17 mouse cellular contexts compared by ENCODE assay signal in genomic region chr6:39005267-39005944, GRCm38 (mm10).
A peak's percentile ranks its signal among the peaks of the same experiment; 100 is the strongest.
DNase-seq lines count a peak whose midpoint lies in the region; ATAC-seq lines count a peak whose summit lies in the region.
"Had no signal": no experiment of that assay in that cellular context is flagged by ENCODE, and none has a peak within 500 bp of the region (broad histone marks: within the 10 kb centered on the region; RNA-seq: fewer than 3 reads in every experiment).

No protein-coding gene starts in this region.

- H3K27me3 ChIP-seq in hindbrain, embryonic 12.5 days = no peaks in the 10 kb centered on the region
- no peaks in the 10 kb centered on the region for H3K27me3 ChIP-seq in hindbrain, embryonic 11.5 days (ENCODE audit: control insufficient read depth, insufficient read depth, low read length)
- no peaks in the 10 kb centered on the region for H3K27me3 ChIP-seq in neural tube, embryonic 12.5 days (replicated peaks)
- no peaks in the 10 kb centered on the region for H3K27me3 ChIP-seq in midbrain, embryonic 15.5 days (replicated peaks)
- H3K27me3 ChIP-seq: stomach, embryonic 15.5 days had no signal

- no peak overlapping the region for H3K9ac ChIP-seq in hindbrain, embryonic 12.5 days
- H3K9ac ChIP-seq in hindbrain, embryonic 11.5 days (ENCODE audit: low read depth, low read length) = no peak overlapping the region
- H3K9ac ChIP-seq in neural tube, embryonic 12.5 days = no peak overlapping the region
- H3K9ac ChIP-seq in midbrain, embryonic 15.5 days = no peak overlapping the region
- H3K9ac ChIP-seq: stomach, embryonic 15.5 days had no signal

- peak overlapping the region; percentile 60; the same call in 1 of the 2 replicates for H3K27ac ChIP-seq in hindbrain, embryonic 12.5 days
- H3K27ac ChIP-seq in hindbrain, embryonic 11.5 days (ENCODE audit: low read depth, low read length) = no peak overlapping the region
- no peak overlapping the region for H3K27ac ChIP-seq in neural tube, embryonic 12.5 days
- peak overlapping the region; percentile 78 for H3K27ac ChIP-seq in midbrain, embryonic 15.5 days
- H3K27ac ChIP-seq: gastrocnemius, adult 2 months; stomach, embryonic 15.5 days had no signal

- H3K4me2 ChIP-seq in hindbrain, embryonic 12.5 days (replicated peaks) = no peak overlapping the region
- no peak overlapping the region for H3K4me2 ChIP-seq in hindbrain, embryonic 11.5 days (replicated peaks; ENCODE audit: low read depth, low read length)
- H3K4me2 ChIP-seq in neural tube, embryonic 12.5 days (replicated peaks) = no peak overlapping the region
- H3K4me2 ChIP-seq in midbrain, embryonic 15.5 days = peak overlapping the region; percentile 26
- H3K4me2 ChIP-seq: stomach, embryonic 15.5 days had no signal

- H3K4me3 ChIP-seq in hindbrain, embryonic 12.5 days = no peak overlapping the region
- no peak overlapping the region for H3K4me3 ChIP-seq in hindbrain, embryonic 11.5 days (ENCODE audit: low read depth, low read length)
- no peak overlapping the region for H3K4me3 ChIP-seq in neural tube, embryonic 12.5 days
- H3K4me3 ChIP-seq in midbrain, embryonic 15.5 days = no peak overlapping the region
- H3K4me3 ChIP-seq: gastrocnemius, adult 2 months; stomach, embryonic 15.5 days had no signal

- no peaks in the 10 kb centered on the region for H3K36me3 ChIP-seq in hindbrain, embryonic 12.5 days
- no peaks in the 10 kb centered on the region for H3K36me3 ChIP-seq in hindbrain, embryonic 11.5 days (ENCODE audit: control insufficient read depth, insufficient read depth, low read length)
- H3K36me3 ChIP-seq in neural tube, embryonic 12.5 days = no peaks in the 10 kb centered on the region
- no peaks in the 10 kb centered on the region for H3K36me3 ChIP-seq in midbrain, embryonic 15.5 days (replicated peaks)
- H3K36me3 ChIP-seq: G1E; stomach, embryonic 15.5 days had no signal

- no peak for DNase-seq in hindbrain, embryonic 11.5 days (ENCODE audit: low spot score)
- no peak for DNase-seq in neural tube, embryonic 10.5 days (ENCODE audit: extremely low spot score, low spot score)
- no peak for DNase-seq in adrenal gland, postnatal 25 days
- DNase-seq: adrenal gland, adult 8-10 months; cerebellum, adult 9-10 months; gastrocnemius, adult 2 months; heart, postnatal 10 days; left cerebral cortex, postnatal 4 days; lung, adult 18-20 months; thymus, postnatal 36 days had no signal

- ATAC-seq in hindbrain, embryonic 12.5 days (ENCODE audit: low FRiP score) = no peak
- ATAC-seq in hindbrain, embryonic 11.5 days (ENCODE audit: low FRiP score) = no peak
- ATAC-seq in neural tube, embryonic 12.5 days (ENCODE audit: low FRiP score, low read depth) = 0 out of 2 replicates have a peak, but pooled peaks have one; percentile 44
- ATAC-seq in midbrain, embryonic 15.5 days (replicated peaks) = peak; percentile 53
- ATAC-seq in erythroblast, adult 5-6 weeks (replicated peaks; ENCODE audit: low FRiP score, poor library complexity, severe bottlenecking) = no peak
- ATAC-seq: intestine, postnatal 0 days had no signal

- no peaks in the 10 kb centered on the region for H3K9me3 ChIP-seq in hindbrain, embryonic 12.5 days (replicated peaks)
- H3K9me3 ChIP-seq in hindbrain, embryonic 11.5 days (ENCODE audit: control insufficient read depth, low read length) = no peaks in the 10 kb centered on the region
- H3K9me3 ChIP-seq in neural tube, embryonic 12.5 days = no peaks in the 10 kb centered on the region
- H3K9me3 ChIP-seq in midbrain, embryonic 15.5 days = no peaks in the 10 kb centered on the region
- H3K9me3 ChIP-seq: G1E; stomach, embryonic 15.5 days had no signal

- H3K4me1 ChIP-seq in hindbrain, embryonic 12.5 days = peaks cover 10% of the 10 kb centered on the region
- 0 out of 2 replicates have a peak, but pooled peaks cover 2% of the 10 kb centered on the region for H3K4me1 ChIP-seq in hindbrain, embryonic 11.5 days (replicated peaks; ENCODE audit: control insufficient read depth, insufficient read depth, low read length)
- 0 out of 2 replicates have a peak, but pooled peaks cover 12% of the 10 kb centered on the region for H3K4me1 ChIP-seq in neural tube, embryonic 12.5 days
- H3K4me1 ChIP-seq in midbrain, embryonic 15.5 days = peaks cover 28% of the 10 kb centered on the region

- WGBS in hindbrain, embryonic 12.5 days = 72% methylated on average over 20 of the region's 20 CpGs
- WGBS in hindbrain, embryonic 11.5 days = 82% methylated on average over 20 of the region's 20 CpGs
- 73% methylated on average over 20 of the region's 20 CpGs for WGBS in neural tube, embryonic 12.5 days
- 49% methylated on average over 20 of the region's 20 CpGs for WGBS in midbrain, embryonic 15.5 days

Comparison
In these comparisons a context has a peak if more than half of its experiments do, and no peak if none do; other contexts are left out.
1. H3K27ac ChIP-seq: peak in hindbrain, embryonic 12.5 days (single experiment) and midbrain, embryonic 15.5 days (single experiment); none in hindbrain, embryonic 11.5 days (single experiment) and neural tube, embryonic 12.5 days (single experiment).
2. ATAC-seq: peak in neural tube, embryonic 12.5 days (single experiment) and midbrain, embryonic 15.5 days (single experiment); none in hindbrain, embryonic 12.5 days (single experiment), hindbrain, embryonic 11.5 days (single experiment) and erythroblast, adult 5-6 weeks (single experiment).